Comparison of ENCODE assay signal across 37 mouse cellular contexts in genomic region chr14:60257101-60257500, GRCm38 (mm10). TPM values are rescaled to one million over a fixed set of nuclear protein-coding genes. Genes with fewer than 3 reads are reported as not detected.
A peak's percentile ranks its signal among the peaks of the same experiment; 100 is the strongest.
DNase-seq lines count a peak whose midpoint lies in the region; ATAC-seq and TF ChIP-seq lines count a peak whose summit lies in the region.
"Had no signal": no experiment of that assay in that cellular context is flagged by ENCODE, and none has a peak within 500 bp of the region (broad histone marks: within the 10 kb centered on the region; RNA-seq: fewer than 3 reads in every experiment).

No protein-coding gene starts in this region.

- no peaks in the 10 kb centered on the region; the same call in 1 of the 2 replicates for H3K4me1 ChIP-seq in intestine, embryonic 15.5 days (replicated peaks)
- no peaks in the 10 kb centered on the region for H3K4me1 ChIP-seq in intestine, postnatal 0 days (replicated peaks; ENCODE audit: control insufficient read depth, insufficient read depth, low read length)
- H3K4me1 ChIP-seq in liver, embryonic 14.5 days (replicated peaks; ENCODE audit: control insufficient read depth in 2 of 2, insufficient read depth in 2 of 2, low read length in 1 of 2), result peaks cover 15 to 26% of the 10 kb centered on the region in 2 experiments
- peaks cover 5% of the 10 kb centered on the region for H3K4me1 ChIP-seq in stomach, embryonic 15.5 days

- TF ChIP-seq CTCF in intestine, postnatal 0 days (IDR thresholded peaks at IDR 0.05; ENCODE audit: low read depth), result no peak
- no peak for TF ChIP-seq CTCF in liver, embryonic 14.5 days (IDR thresholded peaks at IDR 0.05; ENCODE audit: low read depth)

- ATAC-seq in intestine, embryonic 15.5 days, result peak; percentile 50
- 0 out of 2 replicates have a peak, but pooled peaks have one; percentile 47 for ATAC-seq in intestine, postnatal 0 days
- ATAC-seq in liver, embryonic 14.5 days (ENCODE audit: insufficient read depth), result peak; percentile 72
- peak; percentile 53; the same call in 1 of the 2 replicates for ATAC-seq in stomach, embryonic 15.5 days (ENCODE audit: insufficient read depth, low FRiP score, low read depth)
- no peak for ATAC-seq in inflammation-experienced regulatory T-cells, adult 6 months
- ATAC-seq: CD4-positive, CD25-positive, alpha-beta regulatory T cell, adult 4 months; forebrain, embryonic 14.5 days; hindbrain, postnatal 0 days had no signal

- intact Hi-C loops in left cerebral cortex, postnatal 4 days (cut with DNase I), result no loop called here

- H3K36me3 ChIP-seq in intestine, embryonic 15.5 days, result no peaks in the 10 kb centered on the region
- no peaks in the 10 kb centered on the region for H3K36me3 ChIP-seq in intestine, postnatal 0 days (ENCODE audit: control insufficient read depth, insufficient read depth)
- no peaks in the 10 kb centered on the region for H3K36me3 ChIP-seq in liver, embryonic 14.5 days (replicated peaks; ENCODE audit: control insufficient read depth, insufficient read depth, low read depth)
- H3K36me3 ChIP-seq in stomach, embryonic 15.5 days, result no peaks in the 10 kb centered on the region
- H3K36me3 ChIP-seq: embryonic facial prominence, embryonic 10.5 days; embryonic facial prominence, embryonic 15.5 days; heart, embryonic 10.5 days; heart, embryonic 15.5 days; neural tube, embryonic 12.5 days had no signal

- H3K27ac ChIP-seq in intestine, embryonic 15.5 days, result no peak overlapping the region
- no peak overlapping the region for H3K27ac ChIP-seq in intestine, postnatal 0 days (ENCODE audit: low read depth, low read length)
- H3K27ac ChIP-seq in liver, embryonic 14.5 days, result no peak overlapping the region; the same call in 1 of the 2 replicates
- H3K27ac ChIP-seq in stomach, embryonic 15.5 days, result no peak overlapping the region
- H3K27ac ChIP-seq: embryonic facial prominence, embryonic 10.5 days; embryonic facial prominence, embryonic 15.5 days; heart, embryonic 10.5 days; heart, embryonic 15.5 days; hindbrain, postnatal 0 days; layer of hippocampus, adult 2 months; neural tube, embryonic 12.5 days had no signal

- H3K4me2 ChIP-seq in intestine, embryonic 15.5 days (replicated peaks), result no peak overlapping the region
- H3K4me2 ChIP-seq in intestine, postnatal 0 days (replicated peaks; ENCODE audit: low read depth), result no peak overlapping the region
- H3K4me2 ChIP-seq in liver, embryonic 14.5 days (ENCODE audit: low read depth), result peak overlapping the region; percentile 9
- no peak overlapping the region for H3K4me2 ChIP-seq in stomach, embryonic 15.5 days
- H3K4me2 ChIP-seq: embryonic facial prominence, embryonic 15.5 days; heart, embryonic 15.5 days; midbrain, embryonic 11.5 days; neural tube, embryonic 12.5 days had no signal

- TF ChIP-seq EP300 in liver, embryonic 14.5 days (IDR thresholded peaks at IDR 0.05; ENCODE audit: low read depth), result no peak

- H3K9me3 ChIP-seq in intestine, embryonic 15.5 days, result no peaks in the 10 kb centered on the region
- no peaks in the 10 kb centered on the region for H3K9me3 ChIP-seq in intestine, postnatal 0 days (ENCODE audit: control insufficient read depth)
- no peaks in the 10 kb centered on the region for H3K9me3 ChIP-seq in liver, embryonic 14.5 days (ENCODE audit: control insufficient read depth, low read length)
- no peaks in the 10 kb centered on the region for H3K9me3 ChIP-seq in stomach, embryonic 15.5 days
- H3K9me3 ChIP-seq: embryonic facial prominence, embryonic 10.5 days; embryonic facial prominence, embryonic 15.5 days; heart, embryonic 10.5 days; heart, embryonic 15.5 days; neural tube, embryonic 12.5 days had no signal

- WGBS in intestine, embryonic 15.5 days, result 42% methylated on average over 4 of the region's 4 CpGs
- WGBS in intestine, postnatal 0 days, result 22% methylated on average over 4 of the region's 4 CpGs
- 43% methylated on average over 4 of the region's 4 CpGs for WGBS in liver, embryonic 14.5 days (ENCODE audit: insufficient replicate concordance)
- WGBS in stomach, embryonic 15.5 days, result 56% methylated on average over 4 of the region's 4 CpGs

- no peak overlapping the region for H3K9ac ChIP-seq in intestine, embryonic 15.5 days
- H3K9ac ChIP-seq in intestine, postnatal 0 days (ENCODE audit: low read depth, low read length), result no peak overlapping the region
- peak overlapping the region; percentile 5 for H3K9ac ChIP-seq in liver, embryonic 14.5 days (replicated peaks)
- H3K9ac ChIP-seq in stomach, embryonic 15.5 days, result no peak overlapping the region
- H3K9ac ChIP-seq: embryonic facial prominence, embryonic 15.5 days; heart, embryonic 15.5 days; neural tube, embryonic 12.5 days had no signal

- H3K4me3 ChIP-seq in intestine, embryonic 15.5 days (replicated peaks), result no peak overlapping the region
- H3K4me3 ChIP-seq in intestine, postnatal 0 days (ENCODE audit: low read depth, low read length), result no peak overlapping the region
- H3K4me3 ChIP-seq in liver, embryonic 14.5 days (ENCODE audit: insufficient read depth in 1 of 2, low read depth in 2 of 2, low read length in 2 of 2), result no peak overlapping the region
- H3K4me3 ChIP-seq in stomach, embryonic 15.5 days (replicated peaks), result no peak overlapping the region
- H3K4me3 ChIP-seq: embryonic facial prominence, embryonic 10.5 days; embryonic facial prominence, embryonic 15.5 days; heart, embryonic 10.5 days; heart, embryonic 15.5 days; layer of hippocampus, adult 2 months; myocyte; neural tube, embryonic 12.5 days had no signal

- no peaks in the 10 kb centered on the region for H3K27me3 ChIP-seq in intestine, embryonic 15.5 days (replicated peaks)
- H3K27me3 ChIP-seq in intestine, postnatal 0 days (replicated peaks; ENCODE audit: control insufficient read depth, insufficient read depth, low read length), result no peaks in the 10 kb centered on the region
- H3K27me3 ChIP-seq in liver, embryonic 14.5 days (ENCODE audit: control insufficient read depth, insufficient read depth, low read length), result no peaks in the 10 kb centered on the region
- H3K27me3 ChIP-seq in stomach, embryonic 15.5 days (replicated peaks), result no peaks in the 10 kb centered on the region
- H3K27me3 ChIP-seq: embryonic facial prominence, embryonic 15.5 days; heart, embryonic 15.5 days; neural tube, embryonic 12.5 days had no signal

- DNase-seq in liver, embryonic 14.5 days (ENCODE audit: low read depth in 3 of 3, low spot score in 3 of 3), result no peak
- DNase-seq in adrenal gland, postnatal 36 days, result no peak
- DNase-seq in left cerebral cortex, postnatal 4 days, result no peak
- DNase-seq: adrenal gland, postnatal 14 days; cerebellum, adult 18-20 months; cerebellum, postnatal 10 days; gastrocnemius, postnatal 14 days; kidney, adult 2 months; kidney, postnatal 36 days; layer of hippocampus, postnatal 36 days; right cerebral cortex, postnatal 4 days; thymus, postnatal 14 days had no signal

RNA-seq across cellular contexts. Expression of gene Gm49336, which starts 5.8 kb away (rescaled TPM):
- 42.2 and 47.8 TPM in 2 replicates for polyA plus RNA-seq in intestine, embryonic 15.5 days (2015; fragmentation: Nextera tagmentation; extraction: Ambion mirVana)
- 16.6 and 17.4 TPM in 2 replicates for polyA plus RNA-seq in intestine, postnatal 0 days (2015; fragmentation: Nextera tagmentation; extraction: Ambion mirVana)
- 15.0 and 20.4 TPM in 2 replicates for polyA plus RNA-seq in liver, embryonic 14.5 days (2012; rRNA removed)
- polyA plus RNA-seq in liver, embryonic 14.5 days (2014; fragmentation: Nextera tagmentation; extraction: Ambion mirVana), result 35.9 and 40.4 TPM in 2 replicates
- polyA plus RNA-seq in stomach, embryonic 15.5 days (2015; fragmentation: Nextera tagmentation; extraction: Ambion mirVana), result 44.7 and 48.9 TPM in 2 replicates
- total RNA-seq in adrenal gland, postnatal 36 days (2021), result 10 to 100 TPM; 35.7 to 47.4 TPM
- 10 to 100 TPM; 15.5 to 20.0 (median 17.9) TPM for polyA plus RNA-seq in inflammation-experienced regulatory T-cells, adult 6 months (2017; shearing (Covaris generic))
- total RNA-seq in left cerebral cortex, postnatal 4 days (2021), result 100 to 1,000 TPM; 133 to 135 TPM

RNA-seq across cellular contexts. Expression of gene Nupl1, which starts 5.9 kb away (rescaled TPM):
- 0.05 and 0.16 TPM in 2 replicates for polyA plus RNA-seq in intestine, embryonic 15.5 days (2015; fragmentation: Nextera tagmentation; extraction: Ambion mirVana)
- not detected in 2 replicates for polyA plus RNA-seq in intestine, postnatal 0 days (2015; fragmentation: Nextera tagmentation; extraction: Ambion mirVana)
- polyA plus RNA-seq in liver, embryonic 14.5 days (2012; rRNA removed), result 0.03 TPM in 1 of 2 replicates, not detected in the other
- polyA plus RNA-seq in liver, embryonic 14.5 days (2014; fragmentation: Nextera tagmentation; extraction: Ambion mirVana), result not detected in 2 replicates
- 0.06 and 0.17 TPM in 2 replicates for polyA plus RNA-seq in stomach, embryonic 15.5 days (2015; fragmentation: Nextera tagmentation; extraction: Ambion mirVana)
- not detected for total RNA-seq in adrenal gland, postnatal 36 days (2021)
- polyA plus RNA-seq in inflammation-experienced regulatory T-cells, adult 6 months (2017; shearing (Covaris generic)), result not detected
- not detected for total RNA-seq in left cerebral cortex, postnatal 4 days (2021)
- total RNA-seq: adrenal gland, postnatal 14 days; common myeloid progenitor, adult 5-6 weeks; heart, postnatal 25 days; layer of hippocampus, postnatal 36 days; liver, adult 2 months; megakaryocyte, adult 5-6 weeks had no signal
- polyA plus RNA-seq: embryonic facial prominence, embryonic 10.5 days; embryonic facial prominence, embryonic 15.5 days; forebrain, embryonic 14.5 days; heart, embryonic 10.5 days; heart, embryonic 15.5 days; hindbrain, embryonic 11.5 days; kidney, embryonic 16.5 days; limb, embryonic 11.5 days; liver, adult 2 months; midbrain, postnatal 0 days; myocyte; neural tube, embryonic 12.5 days; spleen, adult 2 months; urinary bladder, adult 2 months had no signal

RNA-seq across cellular contexts. Expression of gene Mtmr6, which starts 7.9 kb away (rescaled TPM):
- polyA plus RNA-seq in intestine, embryonic 15.5 days (2015; fragmentation: Nextera tagmentation; extraction: Ambion mirVana), result 26.3 and 27.8 TPM in 2 replicates
- polyA plus RNA-seq in intestine, postnatal 0 days (2015; fragmentation: Nextera tagmentation; extraction: Ambion mirVana), result 16.9 and 17.8 TPM in 2 replicates
- polyA plus RNA-seq in liver, embryonic 14.5 days (2012; rRNA removed), result 5.1 and 7.8 TPM in 2 replicates
- 13.4 and 14.0 TPM in 2 replicates for polyA plus RNA-seq in liver, embryonic 14.5 days (2014; fragmentation: Nextera tagmentation; extraction: Ambion mirVana)
- 31.5 and 32.3 TPM in 2 replicates for polyA plus RNA-seq in stomach, embryonic 15.5 days (2015; fragmentation: Nextera tagmentation; extraction: Ambion mirVana)
- total RNA-seq in adrenal gland, postnatal 36 days (2021), result 10 to 100 TPM; 49.1 to 54.7 TPM
- 10 to 100 TPM; 50.0 to 60.2 (median 54.7) TPM for polyA plus RNA-seq in inflammation-experienced regulatory T-cells, adult 6 months (2017; shearing (Covaris generic))
- 10 to 100 TPM; 81.7 to 84.6 TPM for total RNA-seq in left cerebral cortex, postnatal 4 days (2021)
